Mouse (Mus musculus): ENCODE results near the gene C1qbp. TPM values are rescaled to one million over a fixed set of nuclear protein-coding genes. Genes with fewer than 3 reads are reported as not detected.

The C1qbp gene
- polyA plus RNA-seq, 1 experiment from 2014 or later, result 175 TPM

- WGBS, result 51% methylated on average over 5 of the region's 5 CpGs
- H3K27me3 ChIP-seq, result no peaks in the 10 kb centered on the region
- H3K9me3 ChIP-seq, result no peaks in the 10 kb centered on the region
- H3K36me3 ChIP-seq, result peaks cover 12% of the 10 kb centered on the region; the same call in 1 of the 2 replicates
- peak overlapping the region; percentile 95 for H3K4me3 ChIP-seq
- peak overlapping the region; percentile 90 for H3K4me2 ChIP-seq
- H3K4me1 ChIP-seq (replicated peaks), result peaks cover 23% of the 10 kb centered on the region
- no peak for ATAC-seq (ENCODE audit: low FRiP score, low read depth)
- H3K9ac ChIP-seq, result peak overlapping the region; percentile 25
- H3K27ac ChIP-seq (replicated peaks), result 0 out of 2 replicates have a peak overlapping the region, but pooled peaks have one; percentile 57
Observed at GRCm38 (mm10) chr11:71005046-71005445, 22.2 kb upstream of the C1qbp start.

- H3K4me3 ChIP-seq, result peak within 1 kb of the TSS; percentile 95
- under 1% methylated on average over 35 of the region's 35 CpGs for WGBS
- peak within 1 kb of the TSS; percentile 84 for H3K27ac ChIP-seq (replicated peaks)
- H3K4me1 ChIP-seq (replicated peaks), result peaks cover 23% of the 10 kb centered on the region
- H3K27me3 ChIP-seq, result no peaks in the 10 kb centered on the region
- peaks cover 13% of the 10 kb centered on the region for H3K36me3 ChIP-seq
- peak within 1 kb of the TSS; percentile 90 for H3K4me2 ChIP-seq
- peak within 1 kb of the TSS; percentile 76 for H3K9ac ChIP-seq
- ATAC-seq (ENCODE audit: low FRiP score, low read depth), result peak; percentile 99
- H3K9me3 ChIP-seq, result no peaks in the 10 kb centered on the region
Observed at GRCm38 (mm10) chr11:71004316-71004773, 21.5 kb upstream of the C1qbp start, which contains the start of gene Dhx33. Gene Dhx33, minus strand, starts transcription at chr11:71004437.

- Histone ChIP-seq H3K4me1 (replicated peaks) (peaks cover 23% of the 10 kb centered on the region), H3K9me3 (no peaks in the 10 kb centered on the region), H3K27ac (replicated peaks) (peak overlapping the region; percentile 84), H3K4me3 (peak overlapping the region; percentile 95), H3K4me2 (peak overlapping the region; percentile 90), H3K36me3 (peaks cover 16% of the 10 kb centered on the region), H3K9ac (peak overlapping the region; percentile 76), H3K27me3 (no peaks in the 10 kb centered on the region)
- peak; percentile 86 for ATAC-seq (ENCODE audit: low FRiP score, low read depth)
- under 1% methylated on average over 49 of the region's 49 CpGs for WGBS
Observed at GRCm38 (mm10) chr11:71003611-71004315, 20.9 kb upstream of the C1qbp start.

GRCm38 (mm10) chr11:71001167-71001566 lies 18.3 kb upstream of the C1qbp start:
- Histone ChIP-seq H3K9ac (no peak overlapping the region), H3K4me2 (no peak overlapping the region), H3K4me3 (no peak overlapping the region), H3K27me3 (no peaks in the 10 kb centered on the region), H3K36me3 (peaks cover 37% of the 10 kb centered on the region), H3K4me1 (replicated peaks) (peaks cover 23% of the 10 kb centered on the region), H3K9me3 (no peaks in the 10 kb centered on the region), H3K27ac (replicated peaks) (no peak overlapping the region)
- 89% methylated on average over 4 of the region's 4 CpGs for WGBS
- ATAC-seq (ENCODE audit: low FRiP score, low read depth), result no peak

- Histone ChIP-seq H3K9ac (peak overlapping the region; percentile 98), H3K36me3 (peaks cover 67% of the 10 kb centered on the region), H3K4me2 (peak overlapping the region; percentile 79), H3K27ac (replicated peaks) (peak overlapping the region; percentile 76; the same call in 1 of the 2 replicates), H3K4me3 (peak overlapping the region; percentile 100), H3K9me3 (no peaks in the 10 kb centered on the region), H3K4me1 (replicated peaks) (peaks cover 12% of the 10 kb centered on the region), H3K27me3 (no peaks in the 10 kb centered on the region)
- ATAC-seq (ENCODE audit: low FRiP score, low read depth), result no peak
- 10% methylated on average over 12 of the region's 12 CpGs for WGBS
Observed at GRCm38 (mm10) chr11:70982030-70982429, 796 bp downstream of the C1qbp start.

GRCm38 (mm10) chr11:70980751-70981510 lies 1.9 kb downstream of the C1qbp start:
- WGBS, result 96% methylated on average over 14 of the region's 14 CpGs
- Histone ChIP-seq H3K9ac (no peak overlapping the region), H3K27me3 (no peaks in the 10 kb centered on the region), H3K9me3 (no peaks in the 10 kb centered on the region), H3K4me3 (no peak overlapping the region), H3K4me2 (0 out of 2 replicates have a peak overlapping the region, but pooled peaks have one; percentile 79), H3K27ac (replicated peaks) (no peak overlapping the region), H3K4me1 (replicated peaks) (peaks cover 12% of the 10 kb centered on the region), H3K36me3 (peaks cover 67% of the 10 kb centered on the region)
- no peak for ATAC-seq (ENCODE audit: low FRiP score, low read depth)

GRCm38 (mm10) chr11:70980232-70980631 lies 2.6 kb downstream of the C1qbp start:
- peaks cover 67% of the 10 kb centered on the region for H3K36me3 ChIP-seq
- no peak for ATAC-seq (ENCODE audit: low FRiP score, low read depth)

GRCm38 (mm10) chr11:70977293-70977692 lies 5.5 kb downstream of the C1qbp start:
- Histone ChIP-seq H3K9me3 (no peaks in the 10 kb centered on the region), H3K36me3 (peaks cover 70% of the 10 kb centered on the region), H3K4me2 (no peak overlapping the region), H3K4me1 (replicated peaks) (peaks cover 12% of the 10 kb centered on the region), H3K27me3 (no peaks in the 10 kb centered on the region), H3K4me3 (no peak overlapping the region), H3K27ac (replicated peaks) (no peak overlapping the region), H3K9ac (no peak overlapping the region)
- ATAC-seq (ENCODE audit: low FRiP score, low read depth), result no peak
- 90% methylated on average over 6 of the region's 6 CpGs for whole genome bisulfite sequencing

More at GRCm38 (mm10) chr11:70980232-70980631, 2.6 kb downstream of the C1qbp start:
- H3K9me3 ChIP-seq, result no peaks in the 10 kb centered on the region
- H3K4me3 ChIP-seq, result no peak overlapping the region
- no peaks in the 10 kb centered on the region for H3K27me3 ChIP-seq
- no peak overlapping the region for H3K4me2 ChIP-seq
- WGBS, result 80% methylated on average over 6 of the region's 6 CpGs
- H3K9ac ChIP-seq, result no peak overlapping the region
- peaks cover 12% of the 10 kb centered on the region for H3K4me1 ChIP-seq (replicated peaks)
- no peak overlapping the region for H3K27ac ChIP-seq (replicated peaks)

GRCm38 (mm10) chr11:70975193-70975592 lies 7.6 kb downstream of the C1qbp start:
- Histone ChIP-seq H3K9me3 (no peaks in the 10 kb centered on the region), H3K4me2 (no peak overlapping the region), H3K27me3 (no peaks in the 10 kb centered on the region), H3K4me1 (replicated peaks) (peaks cover 7% of the 10 kb centered on the region), H3K36me3 (peaks cover 58% of the 10 kb centered on the region), H3K27ac (replicated peaks) (no peak overlapping the region), H3K4me3 (no peak overlapping the region), H3K9ac (no peak overlapping the region)
- 78% methylated on average over 2 of the region's 2 CpGs for WGBS
- no peak for ATAC-seq (ENCODE audit: low FRiP score, low read depth)

- H3K4me3 ChIP-seq, result no peak overlapping the region
- no peaks in the 10 kb centered on the region for H3K27me3 ChIP-seq
- no peak overlapping the region for H3K9ac ChIP-seq
- 80% methylated on average over 4 of the region's 4 CpGs for WGBS
- no peaks in the 10 kb centered on the region for H3K9me3 ChIP-seq
- H3K4me2 ChIP-seq, result no peak overlapping the region
- H3K27ac ChIP-seq (replicated peaks), result no peak overlapping the region
- H3K36me3 ChIP-seq, result peaks cover 46% of the 10 kb centered on the region
- no peak for ATAC-seq (ENCODE audit: low FRiP score, low read depth)
- H3K4me1 ChIP-seq (replicated peaks), result peaks cover 10% of the 10 kb centered on the region
Observed at GRCm38 (mm10) chr11:70973947-70974346, 8.9 kb downstream of the C1qbp start.

GRCm38 (mm10) chr11:70972586-70972985 lies 10.2 kb downstream of the C1qbp start:
- Histone ChIP-seq H3K4me1 (replicated peaks) (peaks cover 21% of the 10 kb centered on the region), H3K4me2 (no peak overlapping the region), H3K27ac (replicated peaks) (no peak overlapping the region), H3K4me3 (no peak overlapping the region), H3K27me3 (no peaks in the 10 kb centered on the region), H3K9me3 (no peaks in the 10 kb centered on the region), H3K36me3 (peaks cover 32% of the 10 kb centered on the region), H3K9ac (no peak overlapping the region)
- WGBS, result 68% methylated on average over 1 of the region's 1 CpGs
- no peak for ATAC-seq (ENCODE audit: low FRiP score, low read depth)

Measured in hindbrain, embryonic 15.5 days (tissue).